Mouse (Mus musculus): ENCODE measurements around the gene Dot1l. TPM values are rescaled to one million over a fixed set of nuclear protein-coding genes. Genes with fewer than 3 reads are reported as not detected.
A peak's percentile ranks its signal among the peaks of the same experiment; 100 is the strongest.

The Dot1l gene
- polyA plus RNA-seq, 1 experiment = 45.9 TPM

GRCm38 (mm10) chr10:80796307-80796848, 41.4 kb downstream of the Dot1l start:
- H3K27ac ChIP-seq (ENCODE audit: insufficient read depth, low read length) = no peak overlapping the region
- TF ChIP-seq CTCF (IDR thresholded peaks at IDR 0.05; ENCODE audit: extremely low read depth, insufficient read depth, low read length) = no peak
- peaks cover 9% of the 10 kb centered on the region; the same call in 1 of the 2 replicates for H3K4me1 ChIP-seq (ENCODE audit: control insufficient read depth, insufficient read depth, low read length)
- H3K4me3 ChIP-seq (ENCODE audit: insufficient read depth, low read length) = no peak overlapping the region; the same call in 1 of the 2 replicates

GRCm38 (mm10) chr10:80797186-80798149, 42.5 kb downstream of the Dot1l start:
- H3K4me3 ChIP-seq (ENCODE audit: insufficient read depth, low read length) = peak overlapping the region; percentile 99
- H3K4me1 ChIP-seq (ENCODE audit: control insufficient read depth, insufficient read depth, low read length) = peaks cover 9% of the 10 kb centered on the region; the same call in 1 of the 2 replicates
- TF ChIP-seq POLR2A (IDR thresholded peaks at IDR 0.05; ENCODE audit: extremely low read depth, insufficient read depth, low read length) = no peak
- no peak for TF ChIP-seq CTCF (IDR thresholded peaks at IDR 0.05; ENCODE audit: extremely low read depth, insufficient read depth, low read length)
- H3K27ac ChIP-seq (ENCODE audit: insufficient read depth, low read length) = peak overlapping the region; percentile 95

- TF ChIP-seq CTCF (IDR thresholded peaks at IDR 0.05; ENCODE audit: extremely low read depth, insufficient read depth, low read length) (no peak), POLR2A (IDR thresholded peaks at IDR 0.05; ENCODE audit: extremely low read depth, insufficient read depth, low read length) (peak; percentile 89)
- Histone ChIP-seq H3K4me3 (ENCODE audit: insufficient read depth, low read length) (peak within 1 kb of the TSS; percentile 99), H3K27ac (ENCODE audit: insufficient read depth, low read length) (peak within 1 kb of the TSS; percentile 95), H3K4me1 (ENCODE audit: control insufficient read depth, insufficient read depth, low read length) (peaks cover 9% of the 10 kb centered on the region; the same call in 1 of the 2 replicates)
Measured at GRCm38 (mm10) chr10:80798150-80799006, 43.4 kb downstream of the Dot1l start, which contains the start of the genes Sf3a2 and Plekhj1. TSS of gene Sf3a2 (plus strand) at chr10:80798198. TSS of gene Plekhj1 (minus strand) at chr10:80798626.

GRCm38 (mm10) chr10:80799070-80799566, 44.1 kb downstream of the Dot1l start:
- Histone ChIP-seq H3K27ac (ENCODE audit: insufficient read depth, low read length) (peak overlapping the region; percentile 33; the same call in 1 of the 2 replicates), H3K4me1 (ENCODE audit: control insufficient read depth, insufficient read depth, low read length) (peaks cover 9% of the 10 kb centered on the region; the same call in 1 of the 2 replicates), H3K4me3 (ENCODE audit: insufficient read depth, low read length) (peak overlapping the region; percentile 99)
- TF ChIP-seq POLR2A (IDR thresholded peaks at IDR 0.05; ENCODE audit: extremely low read depth, insufficient read depth, low read length) (no peak), CTCF (IDR thresholded peaks at IDR 0.05; ENCODE audit: extremely low read depth, insufficient read depth, low read length) (no peak)

DNA sequence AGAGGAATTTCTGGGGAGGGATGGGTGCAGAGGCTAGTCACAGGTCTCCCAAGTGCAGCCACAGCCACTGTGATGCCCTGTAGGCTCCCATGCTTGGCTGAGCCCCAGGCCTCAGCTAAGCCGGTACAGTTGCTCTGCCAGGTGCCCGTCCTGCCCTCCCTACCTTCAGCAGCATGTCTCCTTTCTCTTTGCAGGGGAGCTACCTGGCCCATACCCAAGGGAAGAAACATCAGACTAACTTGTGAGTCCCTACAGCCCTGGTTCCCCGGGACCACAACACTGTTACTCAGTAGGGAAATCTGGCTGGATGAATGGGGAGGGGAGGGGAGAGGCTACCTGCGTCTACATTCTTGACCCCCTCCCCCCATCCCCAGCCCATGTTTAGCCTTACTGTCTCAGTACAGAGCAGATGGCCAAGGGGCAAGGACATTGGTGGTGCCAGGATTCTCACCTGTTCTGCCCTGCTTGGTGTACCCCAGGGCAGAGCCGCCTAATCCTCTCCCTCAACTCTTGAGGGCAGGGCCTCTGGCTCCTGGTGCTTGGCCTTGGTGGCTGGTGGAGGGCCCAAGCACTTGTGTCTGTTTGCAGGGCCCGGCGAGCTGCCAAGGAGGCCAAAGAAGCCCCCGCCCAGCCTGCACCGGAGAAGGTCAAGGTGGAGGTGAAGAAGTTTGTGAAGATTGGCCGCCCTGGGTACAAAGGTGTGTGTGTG, 47.4 kb downstream of the Dot1l start:
- TF ChIP-seq CTCF (IDR thresholded peaks at IDR 0.05; ENCODE audit: extremely low read depth, insufficient read depth, low read length) = no peak
- no peak for TF ChIP-seq POLR2A (IDR thresholded peaks at IDR 0.05; ENCODE audit: extremely low read depth, insufficient read depth, low read length)
- peaks cover 3% of the 10 kb centered on the region; the same call in 1 of the 2 replicates for H3K4me1 ChIP-seq (ENCODE audit: control insufficient read depth, insufficient read depth, low read length)
- H3K4me3 ChIP-seq (ENCODE audit: insufficient read depth, low read length) = no peak overlapping the region
- H3K27ac ChIP-seq (ENCODE audit: insufficient read depth, low read length) = no peak overlapping the region

DNA sequence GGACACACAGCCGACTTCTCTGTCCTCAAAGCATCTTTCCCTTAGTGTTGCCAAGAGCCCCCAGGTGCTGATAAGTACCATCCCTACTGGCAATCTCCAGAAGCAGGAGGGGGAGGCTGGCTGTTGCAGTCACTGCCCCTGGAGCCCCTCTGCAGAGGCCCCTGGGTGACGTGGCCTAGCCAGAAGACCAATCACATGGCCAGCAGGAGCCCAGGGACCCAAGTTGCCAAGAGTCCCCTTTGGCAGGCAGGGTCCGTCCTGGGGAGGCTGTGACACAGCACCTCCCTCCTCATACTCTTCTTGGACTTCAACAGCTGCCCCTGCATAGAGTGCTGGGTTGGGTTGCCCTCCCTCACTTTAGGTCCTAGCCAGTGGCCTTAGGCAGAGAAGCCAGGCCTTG, 48.0 kb downstream of the Dot1l start:
- Histone ChIP-seq H3K4me3 (ENCODE audit: insufficient read depth, low read length) (no peak overlapping the region), H3K4me1 (ENCODE audit: control insufficient read depth, insufficient read depth, low read length) (peaks cover 3% of the 10 kb centered on the region; the same call in 1 of the 2 replicates), H3K27ac (ENCODE audit: insufficient read depth, low read length) (no peak overlapping the region)
- no peak for TF ChIP-seq CTCF (IDR thresholded peaks at IDR 0.05; ENCODE audit: extremely low read depth, insufficient read depth, low read length)
- TF ChIP-seq POLR2A (IDR thresholded peaks at IDR 0.05; ENCODE audit: extremely low read depth, insufficient read depth, low read length) = no peak

- TF ChIP-seq CTCF (IDR thresholded peaks at IDR 0.05; ENCODE audit: extremely low read depth, insufficient read depth, low read length) (no peak), POLR2A (IDR thresholded peaks at IDR 0.05; ENCODE audit: extremely low read depth, insufficient read depth, low read length) (no peak)
- H3K27ac ChIP-seq (ENCODE audit: insufficient read depth, low read length) = no peak overlapping the region
- no peak overlapping the region for H3K4me3 ChIP-seq (ENCODE audit: insufficient read depth, low read length)
- peaks cover 3% of the 10 kb centered on the region; the same call in 1 of the 2 replicates for H3K4me1 ChIP-seq (ENCODE audit: control insufficient read depth, insufficient read depth, low read length)
Measured at GRCm38 (mm10) chr10:80804340-80804739, 49.3 kb downstream of the Dot1l start.

- Histone ChIP-seq H3K27ac (ENCODE audit: insufficient read depth, low read length) (no peak within 1 kb of the TSS), H3K4me3 (ENCODE audit: insufficient read depth, low read length) (no peak within 1 kb of the TSS), H3K4me1 (ENCODE audit: control insufficient read depth, insufficient read depth, low read length) (0 out of 2 replicates have a peak, but pooled peaks cover 2% of the 10 kb centered on the region)
- no peak for TF ChIP-seq CTCF (IDR thresholded peaks at IDR 0.05; ENCODE audit: extremely low read depth, insufficient read depth, low read length)
- no peak for TF ChIP-seq POLR2A (IDR thresholded peaks at IDR 0.05; ENCODE audit: extremely low read depth, insufficient read depth, low read length)
Measured at GRCm38 (mm10) chr10:80804916-80805315, 49.9 kb downstream of the Dot1l start, which contains the start of gene Amh. TSS of gene Amh (plus strand) at chr10:80805243.

Data from cortical plate, adult 2 months (tissue).